Comparison of ENCODE assay signal across 25 mouse cellular contexts in genomic region chr12:102590711-102591360, GRCm38 (mm10). TPM values are rescaled to one million over a fixed set of nuclear protein-coding genes. Genes with fewer than 3 reads are reported as not detected.
A peak's percentile ranks its signal among the peaks of the same experiment; 100 is the strongest.
DNase-seq lines count a peak whose midpoint lies in the region; ATAC-seq and TF ChIP-seq lines count a peak whose summit lies in the region.
"Had no signal": no experiment of that assay in that cellular context is flagged by ENCODE, and none has a peak within 500 bp of the region (broad histone marks: within the 10 kb centered on the region; RNA-seq: fewer than 3 reads in every experiment).

No protein-coding gene starts in this region.

- no peak overlapping the region for H3K4me2 ChIP-seq in intestine, postnatal 0 days (replicated peaks; ENCODE audit: low read depth)
- H3K4me2 ChIP-seq: embryonic facial prominence, embryonic 15.5 days; forebrain, embryonic 13.5 days; heart, embryonic 15.5 days; liver, embryonic 12.5 days; midbrain, embryonic 11.5 days had no signal

- no peak overlapping the region for H3K4me3 ChIP-seq in intestine, postnatal 0 days (ENCODE audit: low read depth, low read length)
- H3K4me3 ChIP-seq: embryonic facial prominence, embryonic 10.5 days; embryonic facial prominence, embryonic 15.5 days; forebrain, embryonic 13.5 days; heart, embryonic 10.5 days; heart, embryonic 15.5 days; liver, embryonic 12.5 days had no signal

- H3K27me3 ChIP-seq in intestine, postnatal 0 days (replicated peaks; ENCODE audit: control insufficient read depth, insufficient read depth, low read length), result no peaks in the 10 kb centered on the region
- H3K27me3 ChIP-seq: embryonic facial prominence, embryonic 15.5 days; forebrain, embryonic 13.5 days; heart, embryonic 15.5 days; liver, embryonic 12.5 days had no signal

- peak; percentile 65; the same call in 1 of the 2 replicates for ATAC-seq in intestine, postnatal 0 days
- ATAC-seq: CD4-positive, CD25-positive, alpha-beta regulatory T cell, adult 4 months; forebrain, embryonic 13.5 days; hindbrain, postnatal 0 days; liver, embryonic 12.5 days; liver, postnatal 0 days; midbrain, embryonic 16.5 days had no signal

- peak overlapping the region; percentile 74 for H3K27ac ChIP-seq in intestine, postnatal 0 days (ENCODE audit: low read depth, low read length)
- H3K27ac ChIP-seq: embryonic facial prominence, embryonic 10.5 days; embryonic facial prominence, embryonic 15.5 days; forebrain, embryonic 13.5 days; heart, embryonic 10.5 days; heart, embryonic 15.5 days; hindbrain, postnatal 0 days; liver, embryonic 12.5 days had no signal

- WGBS in intestine, postnatal 0 days, result 67% methylated on average over 17 of the region's 17 CpGs

- H3K4me1 ChIP-seq in intestine, postnatal 0 days (replicated peaks; ENCODE audit: control insufficient read depth, insufficient read depth, low read length), result 0 out of 2 replicates have a peak, but pooled peaks cover 2% of the 10 kb centered on the region
- H3K4me1 ChIP-seq: liver, embryonic 12.5 days had no signal

- no peak overlapping the region for H3K9ac ChIP-seq in intestine, postnatal 0 days (ENCODE audit: low read depth, low read length)
- H3K9ac ChIP-seq: embryonic facial prominence, embryonic 15.5 days; forebrain, embryonic 13.5 days; heart, embryonic 15.5 days; liver, embryonic 12.5 days; liver, postnatal 0 days had no signal

- TF ChIP-seq CTCF in intestine, postnatal 0 days (IDR thresholded peaks at IDR 0.05; ENCODE audit: low read depth), result no peak

- peaks cover 31% of the 10 kb centered on the region for H3K36me3 ChIP-seq in intestine, postnatal 0 days (ENCODE audit: control insufficient read depth, insufficient read depth)
- H3K36me3 ChIP-seq: heart, embryonic 10.5 days; heart, embryonic 15.5 days; liver, embryonic 12.5 days had no signal

- DNase-seq in kidney, adult 18-20 months, result peak; percentile 22
- DNase-seq in kidney, postnatal 25 days, result no peak
- DNase-seq in 3T3-L1 (ENCODE audit: low read depth, low spot score), result peak; percentile 57
- peak; percentile 51 to 62 for DNase-seq in kidney, postnatal 4 days
- DNase-seq in heart, adult 9 months (ENCODE audit: low spot score in 2 of 2), result no peak
- no peak for DNase-seq in thymus, postnatal 4 days
- DNase-seq: adrenal gland, postnatal 10 days; cerebellum, adult 8-10 months; cerebellum, postnatal 25 days; gastrocnemius, postnatal 14 days; layer of hippocampus, postnatal 36 days; left cerebral cortex, postnatal 4 days; liver, postnatal 0 days; lung, postnatal 36 days had no signal

- no peaks in the 10 kb centered on the region for H3K9me3 ChIP-seq in intestine, postnatal 0 days (ENCODE audit: control insufficient read depth)
- H3K9me3 ChIP-seq: embryonic facial prominence, embryonic 10.5 days; embryonic facial prominence, embryonic 15.5 days; forebrain, embryonic 13.5 days; heart, embryonic 10.5 days; heart, embryonic 15.5 days; liver, embryonic 12.5 days had no signal

RNA-seq across cellular contexts. Expression of gene Chga, which starts 36.1 kb away (rescaled TPM):
- 41.5 and 43.2 TPM in 2 replicates for polyA plus RNA-seq in intestine, postnatal 0 days (2015; fragmentation: Nextera tagmentation; extraction: Ambion mirVana)
- polyA plus RNA-seq: CD4-positive, CD25-positive, alpha-beta regulatory T cell, adult 4 months had no signal

Comparison
In these comparisons a context has a peak if more than half of its experiments do, and no peak if none do; other contexts are left out.
1. DNase-seq: peak in kidney, adult 18-20 months (single experiment), 3T3-L1 (single experiment) and kidney, postnatal 4 days (2 of 2); none in kidney, postnatal 25 days (0 of 2), heart, adult 9 months (0 of 2) and thymus, postnatal 4 days (single experiment).